Mouse (Mus musculus): ENCODE measurements around the gene Scd3. TPM values are rescaled to one million over a fixed set of nuclear protein-coding genes. Genes with fewer than 3 reads are reported as not detected.

Gene Scd3
- total and polyA plus RNA-seq, 2 experiments from 2014 or later: 0.31 to 4.8 TPM

DNA sequence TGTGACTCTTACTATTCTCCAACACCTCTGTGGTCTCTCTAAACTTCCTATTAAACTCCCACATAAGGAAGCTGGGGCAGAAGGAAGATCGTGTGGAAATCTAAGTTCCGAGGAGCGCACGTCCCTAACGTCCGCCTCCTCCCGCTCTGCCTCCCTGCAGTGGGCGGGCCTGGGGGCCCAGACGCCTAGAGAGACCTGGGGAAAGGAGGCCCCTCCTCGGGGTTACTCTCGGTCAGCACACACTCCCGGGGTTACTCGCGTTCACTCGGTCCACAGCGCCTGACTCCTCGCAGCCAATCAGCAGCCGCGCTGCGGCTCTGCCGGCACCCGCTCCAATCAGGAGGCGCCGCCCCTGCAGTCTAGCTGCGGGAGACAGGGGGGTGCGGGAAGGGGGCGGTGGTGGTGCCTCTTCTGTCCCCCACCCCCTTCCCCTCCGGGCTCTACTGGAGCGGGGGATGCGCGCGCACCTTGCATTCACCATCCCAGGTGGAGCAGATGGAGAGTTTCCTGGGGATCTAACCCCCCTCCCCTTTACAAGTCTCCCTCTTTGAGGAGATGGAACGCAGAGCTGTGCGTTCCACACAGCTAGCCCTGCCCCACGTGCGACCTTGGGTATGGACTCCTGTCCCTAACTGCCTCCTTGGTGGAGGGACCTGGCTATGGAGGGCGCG lies 81.1 kb downstream of the Scd3 start:
- no peaks in the 10 kb centered on the region for H3K36me3 ChIP-seq (ENCODE audit: insufficient read depth, low read length)
- peak overlapping the region; percentile 61 for H3K9ac ChIP-seq (replicated peaks; ENCODE audit: low read length)
- WGBS: 0% methylated on average over 37 of the region's 38 CpGs
- H3K4me3 ChIP-seq (ENCODE audit: low read length): peak overlapping the region; percentile 50
- H3K9me3 ChIP-seq (ENCODE audit: low read length): no peaks in the 10 kb centered on the region
- H3K27ac ChIP-seq: peak overlapping the region; percentile 93
- ATAC-seq (peak; percentile 99), DNase-seq (ENCODE audit: low spot score) (peak; percentile 96)
- no peaks in the 10 kb centered on the region for H3K27me3 ChIP-seq (ENCODE audit: insufficient read depth, low read length)
- TF ChIP-seq CTCF (IDR thresholded peaks at IDR 0.05; ENCODE audit: low read depth): no peak
- H3K4me1 ChIP-seq (ENCODE audit: insufficient read depth, low read length): peaks cover 21% of the 10 kb centered on the region
- peak overlapping the region; percentile 91 for H3K4me2 ChIP-seq (ENCODE audit: low read depth, low read length)

DNA sequence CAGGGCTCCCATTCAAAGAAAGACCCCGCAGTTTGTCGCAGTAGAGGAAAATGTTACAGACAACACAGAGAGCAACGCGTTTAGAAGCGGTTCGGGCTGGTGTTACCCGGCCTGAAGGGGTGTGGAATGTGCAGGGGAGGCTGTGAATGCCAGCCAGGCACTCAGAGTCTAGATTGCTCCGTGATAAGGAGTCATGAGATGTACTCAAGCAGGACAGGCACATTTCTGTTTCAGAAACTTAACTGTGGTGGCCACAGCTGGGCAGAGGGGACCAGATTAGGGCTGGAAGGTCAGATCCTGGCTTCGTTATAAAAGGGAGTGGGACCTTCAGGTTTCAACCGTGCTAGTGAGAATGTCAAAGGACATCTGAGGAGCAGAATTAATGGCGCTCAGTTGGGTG lies 81.7 kb downstream of the Scd3 start:
- no peaks in the 10 kb centered on the region for H3K36me3 ChIP-seq (ENCODE audit: insufficient read depth, low read length)
- H3K4me1 ChIP-seq (ENCODE audit: insufficient read depth, low read length): peaks cover 21% of the 10 kb centered on the region
- peak overlapping the region; percentile 61 for H3K9ac ChIP-seq (replicated peaks; ENCODE audit: low read length)
- H3K4me2 ChIP-seq (ENCODE audit: low read depth, low read length): peak overlapping the region; percentile 91
- peak; percentile 28 for ATAC-seq
- H3K4me3 ChIP-seq (ENCODE audit: low read length): peak overlapping the region; percentile 50
- no peak for DNase-seq (ENCODE audit: low spot score)
- no peaks in the 10 kb centered on the region for H3K27me3 ChIP-seq (ENCODE audit: insufficient read depth, low read length)
- H3K9me3 ChIP-seq (ENCODE audit: low read length): no peaks in the 10 kb centered on the region
- 2% methylated on average over 11 of the region's 11 CpGs for WGBS
- no peak for TF ChIP-seq CTCF (IDR thresholded peaks at IDR 0.05; ENCODE audit: low read depth)
- peak overlapping the region; percentile 93 for H3K27ac ChIP-seq

DNA sequence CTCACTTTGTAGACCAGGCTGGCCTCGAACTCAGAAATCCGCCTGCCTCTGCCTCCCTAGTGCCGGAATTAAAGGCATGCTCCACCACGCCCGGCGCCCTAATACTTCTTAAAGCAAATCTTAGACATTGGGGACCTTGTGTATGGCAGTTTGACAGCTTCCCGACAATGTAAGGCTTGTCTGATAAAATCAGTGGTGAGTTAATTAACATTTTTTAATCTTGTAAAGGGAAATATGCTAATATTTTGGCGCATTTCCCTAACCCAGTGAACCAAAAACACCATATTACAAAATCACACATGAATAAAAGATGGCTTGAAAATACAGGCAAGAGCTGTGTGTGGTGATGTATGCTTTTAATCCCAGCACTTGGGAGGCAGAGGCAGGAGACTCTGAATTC lies 82.5 kb downstream of the Scd3 start:
- 88% methylated on average over 8 of the region's 8 CpGs for WGBS
- Histone ChIP-seq H3K27ac (no peak overlapping the region), H3K9me3 (ENCODE audit: low read length) (no peaks in the 10 kb centered on the region), H3K36me3 (ENCODE audit: insufficient read depth, low read length) (no peaks in the 10 kb centered on the region), H3K9ac (replicated peaks; ENCODE audit: low read length) (no peak overlapping the region), H3K27me3 (ENCODE audit: insufficient read depth, low read length) (no peaks in the 10 kb centered on the region), H3K4me3 (ENCODE audit: low read length) (no peak overlapping the region), H3K4me1 (ENCODE audit: insufficient read depth, low read length) (peaks cover 21% of the 10 kb centered on the region), H3K4me2 (ENCODE audit: low read depth, low read length) (no peak overlapping the region)
- TF ChIP-seq CTCF (IDR thresholded peaks at IDR 0.05; ENCODE audit: low read depth): no peak
- ATAC-seq (no peak), DNase-seq (ENCODE audit: low spot score) (no peak)

DNA sequence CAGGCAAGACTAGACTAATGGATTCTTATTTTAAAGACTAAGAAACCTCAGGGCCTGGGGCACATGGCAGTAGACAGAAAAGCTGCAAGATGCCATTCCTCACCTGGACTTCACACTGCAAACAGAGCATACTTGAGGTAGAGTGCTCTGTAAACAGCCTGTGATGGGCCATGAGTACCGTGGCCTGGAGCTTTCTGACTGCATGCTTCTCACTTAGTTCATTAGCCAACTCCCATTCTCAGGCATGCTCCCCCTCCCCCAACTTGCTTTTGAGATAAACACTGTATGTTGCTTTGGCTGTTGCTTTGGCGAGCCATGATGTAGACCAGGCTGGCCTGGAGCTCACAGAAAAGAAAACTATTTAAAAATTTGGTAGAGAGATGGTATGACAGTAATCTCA lies 83.0 kb downstream of the Scd3 start:
- Histone ChIP-seq H3K27me3 (ENCODE audit: insufficient read depth, low read length) (no peaks in the 10 kb centered on the region), H3K9ac (replicated peaks; ENCODE audit: low read length) (no peak overlapping the region), H3K36me3 (ENCODE audit: insufficient read depth, low read length) (no peaks in the 10 kb centered on the region), H3K9me3 (ENCODE audit: low read length) (no peaks in the 10 kb centered on the region), H3K4me1 (ENCODE audit: insufficient read depth, low read length) (peaks cover 21% of the 10 kb centered on the region), H3K4me2 (ENCODE audit: low read depth, low read length) (no peak overlapping the region), H3K4me3 (ENCODE audit: low read length) (no peak overlapping the region), H3K27ac (no peak overlapping the region)
- DNase-seq (ENCODE audit: low spot score) (no peak), ATAC-seq (no peak)
- TF ChIP-seq CTCF (IDR thresholded peaks at IDR 0.05; ENCODE audit: low read depth): no peak
- WGBS: 60% methylated on average over 2 of the region's 2 CpGs

DNA sequence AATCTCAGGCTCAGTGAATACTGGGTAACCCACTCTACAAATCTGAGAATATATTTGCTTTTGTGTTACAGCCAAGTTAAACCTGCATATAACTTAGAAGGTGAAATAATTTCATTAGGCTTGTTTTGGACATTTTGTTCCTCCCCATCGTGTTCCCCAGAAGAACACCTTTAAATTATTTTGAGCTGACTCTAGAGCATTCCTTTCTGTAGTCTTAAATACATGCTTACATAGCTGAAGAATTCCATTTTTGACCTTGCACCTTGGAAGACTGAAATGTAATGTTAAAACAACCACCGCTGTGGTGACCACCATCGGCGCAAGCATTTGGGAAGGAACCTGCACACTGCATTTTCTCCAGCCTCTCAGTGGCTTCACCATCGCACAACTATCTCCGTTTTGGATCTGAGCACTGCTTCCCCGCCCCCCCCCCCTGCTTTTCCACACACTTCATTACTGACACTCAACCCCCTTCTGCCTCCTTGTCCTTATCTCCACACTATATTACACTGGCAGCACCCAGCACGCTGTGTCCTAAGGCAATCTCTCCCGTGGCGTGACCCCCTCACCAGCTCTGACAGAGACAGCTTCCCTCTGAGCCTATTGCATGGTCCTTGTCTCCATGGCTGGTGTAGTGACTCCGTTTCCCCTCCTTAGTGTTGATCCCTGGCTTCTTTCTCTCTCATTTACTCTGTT lies 84.5 kb downstream of the Scd3 start:
- Histone ChIP-seq H3K4me2 (ENCODE audit: low read depth, low read length) (no peak overlapping the region), H3K9ac (replicated peaks; ENCODE audit: low read length) (no peak overlapping the region), H3K9me3 (ENCODE audit: low read length) (no peaks in the 10 kb centered on the region), H3K36me3 (ENCODE audit: insufficient read depth, low read length) (no peaks in the 10 kb centered on the region), H3K27ac (no peak overlapping the region), H3K4me3 (ENCODE audit: low read length) (no peak overlapping the region), H3K27me3 (ENCODE audit: insufficient read depth, low read length) (no peaks in the 10 kb centered on the region), H3K4me1 (ENCODE audit: insufficient read depth, low read length) (peaks cover 28% of the 10 kb centered on the region)
- WGBS: 82% methylated on average over 11 of the region's 11 CpGs
- no peak for TF ChIP-seq CTCF (IDR thresholded peaks at IDR 0.05; ENCODE audit: low read depth)
- ATAC-seq (no peak), DNase-seq (ENCODE audit: low spot score) (no peak)

DNA sequence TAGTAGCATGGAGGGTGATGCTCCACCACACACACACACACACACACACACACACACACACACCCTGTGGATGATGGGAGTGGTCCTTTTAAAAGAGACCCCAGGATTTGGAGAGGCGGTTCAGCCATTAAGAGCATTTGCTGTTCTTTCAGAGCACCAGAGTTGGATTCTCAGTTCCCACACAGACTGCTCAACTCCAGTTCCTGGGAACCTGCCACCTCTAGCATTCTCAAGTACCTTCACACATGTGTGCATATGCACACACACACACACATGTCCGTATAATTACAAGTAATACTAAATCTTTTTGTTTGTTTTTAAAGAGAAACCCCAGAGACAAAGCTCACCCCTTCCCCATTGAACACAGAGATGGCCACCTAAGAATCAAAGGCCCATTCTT lies 89.0 kb downstream of the Scd3 start:
- no peak for ATAC-seq
- H3K9ac ChIP-seq (replicated peaks; ENCODE audit: low read length): peak overlapping the region; percentile 17; the same call in 1 of the 2 replicates
- H3K4me3 ChIP-seq (ENCODE audit: low read length): no peak overlapping the region
- peak overlapping the region; percentile 97 for H3K27ac ChIP-seq
- H3K9me3 ChIP-seq (ENCODE audit: low read length): no peaks in the 10 kb centered on the region
- H3K36me3 ChIP-seq (ENCODE audit: insufficient read depth, low read length): no peaks in the 10 kb centered on the region
- no peak for TF ChIP-seq CTCF (IDR thresholded peaks at IDR 0.05; ENCODE audit: low read depth)
- H3K4me1 ChIP-seq (ENCODE audit: insufficient read depth, low read length): peaks cover 19% of the 10 kb centered on the region
- H3K4me2 ChIP-seq (ENCODE audit: low read depth, low read length): no peak overlapping the region
- WGBS: 77% methylated on average over 2 of the region's 2 CpGs
- H3K27me3 ChIP-seq (ENCODE audit: insufficient read depth, low read length): no peaks in the 10 kb centered on the region
- no peak for DNase-seq (ENCODE audit: low spot score)

DNA sequence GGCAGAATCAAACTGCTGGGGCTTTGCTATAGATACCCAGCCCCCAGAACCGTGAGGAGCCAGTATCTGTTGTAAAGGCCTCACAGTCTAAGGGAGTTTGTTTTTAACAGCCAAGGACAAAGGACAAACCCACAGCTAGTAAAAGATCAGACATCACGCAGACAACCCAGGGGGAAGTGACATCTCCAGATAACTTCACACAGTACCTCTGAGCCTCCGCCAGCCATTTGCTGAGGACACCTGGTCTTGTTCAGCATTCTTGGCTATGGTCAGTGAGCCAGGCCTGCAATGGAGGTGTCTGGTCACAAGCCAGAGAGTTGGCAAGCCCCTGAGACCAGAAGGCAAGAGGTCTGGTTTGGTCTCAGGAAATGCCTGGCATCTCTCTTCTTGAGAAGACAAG lies 89.4 kb downstream of the Scd3 start:
- Histone ChIP-seq H3K4me3 (ENCODE audit: low read length) (peak overlapping the region; percentile 95), H3K27me3 (ENCODE audit: insufficient read depth, low read length) (no peaks in the 10 kb centered on the region), H3K36me3 (ENCODE audit: insufficient read depth, low read length) (no peaks in the 10 kb centered on the region), H3K9ac (replicated peaks; ENCODE audit: low read length) (peak overlapping the region; percentile 17; the same call in 1 of the 2 replicates), H3K27ac (peak overlapping the region; percentile 97), H3K9me3 (ENCODE audit: low read length) (no peaks in the 10 kb centered on the region), H3K4me1 (ENCODE audit: insufficient read depth, low read length) (peaks cover 22% of the 10 kb centered on the region), H3K4me2 (ENCODE audit: low read depth, low read length) (peak overlapping the region; percentile 100)
- 39% methylated on average over 3 of the region's 3 CpGs for WGBS
- no peak for TF ChIP-seq CTCF (IDR thresholded peaks at IDR 0.05; ENCODE audit: low read depth)
- no peak for DNase-seq (ENCODE audit: low spot score)
- no peak for ATAC-seq
